Mouse (Mus musculus) hindbrain, postnatal 0 days (tissue): ENCODE results near the gene Afmid. TPM values are rescaled to one million over a fixed set of nuclear protein-coding genes. Genes with fewer than 3 reads are reported as not detected.
"Not testable (repeated sequence)": the region's sequence is repeated elsewhere in the genome, so short reads cannot be mapped to it uniquely, and the experiment has no call there.

ENCODE experiments used
- ATAC-seq: fragments of 200-750 bp; cut with Nextera tagmentation; 2 replicates; pipeline ENCODE4 v1.8.0; 2017; ENCODE audit warnings: mild to moderate bottlenecking, moderate TSS enrichment, moderate library complexity
- DNase-seq: peaks from one replicate; pipeline ENCODE4 v3.0.0-alpha.2; 2015; ENCODE audit warnings: low spot score
- H3K27ac ChIP-seq: fragments of 300-500 bp; sonication (generic); 2 replicates; pipeline ENCODE4 v1.5.1; 2014; ENCODE audit warnings: mild to moderate bottlenecking
- H3K27me3 ChIP-seq: fragments of 300-500 bp; sonication (generic); 2 replicates; pipeline ENCODE4 v1.6.1; 2014; ENCODE audit warnings: low read length, mixed read lengths; ENCODE audit not compliant: insufficient read depth
- H3K36me3 ChIP-seq: fragments of 300-500 bp; sonication (generic); 2 replicates; pipeline ENCODE4 v1.6.1; 2014; ENCODE audit warnings: low read length, mixed read lengths; ENCODE audit not compliant: insufficient read depth
- H3K4me1 ChIP-seq: fragments of 300-500 bp; sonication (generic); 2 replicates; pipeline ENCODE4 v1.6.1; 2014; ENCODE audit warnings: antibody characterized with exemption, low read length, mixed read lengths; ENCODE audit not compliant: insufficient read depth
- H3K4me2 ChIP-seq: fragments of 300-500 bp; sonication (generic); 2 replicates; pipeline ENCODE4 v1.6.1; 2014; ENCODE audit warnings: low read depth, mild to moderate bottlenecking, low read length, moderate library complexity, mixed read lengths
- H3K4me3 ChIP-seq: fragments of 300-500 bp; sonication (generic); 2 replicates; pipeline ENCODE4 v1.5.1; 2014; ENCODE audit warnings: low read length
- H3K9ac ChIP-seq: fragments of 300-500 bp; sonication (generic); replicated peaks from 2 replicates; pipeline ENCODE4 v1.6.1; 2014; ENCODE audit warnings: mild to moderate bottlenecking, low read length, moderate library complexity, mixed read lengths
- H3K9me3 ChIP-seq: fragments of 300-500 bp; sonication (generic); 2 replicates; pipeline ENCODE4 v1.6.1; 2016; ENCODE audit warnings: low read length, mixed read lengths
- CTCF ChIP-seq: IDR thresholded peaks from 2 replicates; pipeline ENCODE4 v1.5.1; 2016; ENCODE audit warnings: antibody characterized with exemption, control low read depth, low read depth
- WGBS: fragments of 180-500 bp; shearing (Covaris S2); extraction: QIAGEN DNeasy Blood & Tissue Kit; methylation state at CpG from one replicate; pipeline ENCODE4 v1.1.7; 2014; 5-methylcytosine and 5-hydroxymethylcytosine counted together
- polyA plus RNA-seq: library from polyadenylated mRNA; unstranded; fragments of >200 nt; fragmentation: Nextera tagmentation; extraction: Ambion mirVana; gene quantifications from 2 replicates; pipeline ENCODE4 v1.2.1, GENCODE M21; 2015
- total RNA-seq: library from RNA; depleted of rRNA; stranded (reverse); fragments of >200 nt; gene quantifications from 2 replicates; pipeline ENCODE4 v1.2.3, GENCODE M21; 2014

The Afmid gene
- total and polyA plus RNA-seq, 2 experiments from 2014 or later, result 4.8 to 7.9 TPM

DNA sequence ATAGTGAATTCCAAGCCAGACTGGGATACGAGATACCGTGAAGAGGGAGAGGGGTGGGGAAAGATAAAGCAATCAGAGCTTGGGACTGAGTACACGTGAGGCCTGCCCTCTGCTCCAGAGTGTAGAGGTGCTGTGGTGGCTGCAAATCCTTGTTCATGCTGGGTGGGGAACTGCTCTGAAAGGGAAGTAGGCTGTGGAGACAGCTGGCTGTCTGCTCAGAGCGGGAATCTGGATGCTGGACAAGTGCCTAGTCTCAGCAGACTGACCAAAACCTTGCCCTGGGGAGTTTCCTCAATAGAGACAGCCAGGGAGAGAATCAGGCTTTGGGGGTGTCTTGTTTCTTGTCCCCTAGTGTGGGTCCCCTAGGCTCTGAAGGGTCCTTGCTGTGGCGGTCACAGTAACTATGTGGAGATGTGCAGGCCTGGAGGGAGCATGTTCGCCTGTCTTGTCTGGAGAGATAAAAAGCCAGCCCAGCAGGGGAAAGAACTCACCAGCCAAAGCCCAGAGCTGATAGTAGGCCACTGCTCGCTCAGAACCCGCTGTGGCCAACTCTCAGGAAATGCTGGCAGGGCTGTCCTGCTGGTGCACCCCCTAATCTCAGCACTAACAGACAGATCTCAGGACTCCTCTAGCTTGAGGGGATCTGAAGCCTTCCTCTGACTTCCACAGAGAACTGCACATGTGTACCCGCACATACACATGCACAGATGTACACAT, 3.3 kb downstream of the Afmid start:
- Histone ChIP-seq H3K4me1 (peaks cover 14% of the 10 kb centered on the region), H3K9ac (no peak overlapping the region), H3K9me3 (no peaks in the 10 kb centered on the region), H3K27me3 (no peaks in the 10 kb centered on the region), H3K27ac (peak overlapping the region; percentile 64), H3K36me3 (no peaks in the 10 kb centered on the region), H3K4me2 (no peak overlapping the region), H3K4me3 (no peak overlapping the region)
- no peak for TF ChIP-seq CTCF
- ATAC-seq (no peak), DNase-seq (peak; percentile 65)
- WGBS, result 42% methylated on average over 9 of the region's 9 CpGs

DNA sequence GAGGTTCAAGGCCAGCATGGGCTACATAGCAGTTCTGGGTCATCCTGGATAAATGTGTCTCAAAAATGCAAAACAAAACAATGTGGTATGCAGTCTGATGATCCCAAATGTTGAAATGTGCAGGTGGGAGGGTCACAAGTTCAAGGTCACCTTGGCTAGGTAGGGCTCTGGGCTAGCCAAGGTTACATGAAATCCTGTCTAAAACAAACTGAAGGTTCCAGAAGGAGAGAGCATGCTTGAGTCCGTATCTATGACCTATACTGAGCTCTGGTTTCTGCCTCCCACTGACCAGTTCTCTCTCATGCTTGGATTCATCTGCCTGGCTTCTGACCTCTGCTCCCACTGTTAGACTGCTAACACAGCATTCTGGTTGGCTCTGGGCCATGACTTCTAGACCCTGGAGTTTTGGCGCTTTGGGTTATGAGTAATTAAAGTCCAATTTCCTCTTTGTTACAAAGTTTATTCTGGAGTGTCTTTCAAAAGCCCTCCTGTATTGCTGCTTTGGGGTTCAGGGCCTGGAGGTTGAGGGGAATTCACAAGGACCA, 4.0 kb downstream of the Afmid start:
- WGBS, result 60% methylated on average over 2 of the region's 2 CpGs
- peak overlapping the region; percentile 64 for H3K27ac ChIP-seq
- no peak for TF ChIP-seq CTCF

DNA sequence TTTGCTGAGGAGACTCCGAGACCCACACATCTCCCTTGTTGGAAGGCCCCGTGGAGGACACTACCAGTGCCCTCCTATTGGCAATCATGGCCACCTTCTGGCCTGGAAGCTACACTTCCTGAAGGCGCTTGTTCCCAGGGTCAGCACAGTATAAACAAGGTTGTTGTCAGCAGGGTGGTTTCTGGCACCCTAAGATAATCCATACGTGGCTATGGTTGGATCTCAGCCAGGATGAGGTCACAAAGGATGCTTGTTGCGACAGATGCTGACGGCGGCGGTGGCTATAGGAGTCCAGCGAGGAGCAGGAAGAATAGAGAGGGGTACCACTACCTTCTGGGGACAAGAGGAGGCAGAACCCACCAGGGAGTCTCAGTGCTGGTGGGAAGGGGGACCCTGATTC, 4.7 kb downstream of the Afmid start:
- Histone ChIP-seq H3K4me1 (peaks cover 11% of the 10 kb centered on the region), H3K4me3 (no peak overlapping the region), H3K4me2 (no peak overlapping the region), H3K9ac (no peak overlapping the region), H3K36me3 (no peaks in the 10 kb centered on the region), H3K9me3 (no peaks in the 10 kb centered on the region), H3K27me3 (no peaks in the 10 kb centered on the region), H3K27ac (no peak overlapping the region)
- no peak for TF ChIP-seq CTCF
- ATAC-seq (no peak), DNase-seq (no peak)
- 59% methylated on average over 9 of the region's 9 CpGs for WGBS

More for the DNA sequence above, 4.0 kb downstream of the Afmid start:
- no peaks in the 10 kb centered on the region for H3K27me3 ChIP-seq
- no peak overlapping the region for H3K9ac ChIP-seq
- H3K4me1 ChIP-seq, result peaks cover 11% of the 10 kb centered on the region
- ATAC-seq, result no peak
- no peaks in the 10 kb centered on the region for H3K36me3 ChIP-seq
- H3K4me2 ChIP-seq, result no peak overlapping the region
- no peak for DNase-seq
- H3K9me3 ChIP-seq, result no peaks in the 10 kb centered on the region
- H3K4me3 ChIP-seq, result no peak overlapping the region

DNA sequence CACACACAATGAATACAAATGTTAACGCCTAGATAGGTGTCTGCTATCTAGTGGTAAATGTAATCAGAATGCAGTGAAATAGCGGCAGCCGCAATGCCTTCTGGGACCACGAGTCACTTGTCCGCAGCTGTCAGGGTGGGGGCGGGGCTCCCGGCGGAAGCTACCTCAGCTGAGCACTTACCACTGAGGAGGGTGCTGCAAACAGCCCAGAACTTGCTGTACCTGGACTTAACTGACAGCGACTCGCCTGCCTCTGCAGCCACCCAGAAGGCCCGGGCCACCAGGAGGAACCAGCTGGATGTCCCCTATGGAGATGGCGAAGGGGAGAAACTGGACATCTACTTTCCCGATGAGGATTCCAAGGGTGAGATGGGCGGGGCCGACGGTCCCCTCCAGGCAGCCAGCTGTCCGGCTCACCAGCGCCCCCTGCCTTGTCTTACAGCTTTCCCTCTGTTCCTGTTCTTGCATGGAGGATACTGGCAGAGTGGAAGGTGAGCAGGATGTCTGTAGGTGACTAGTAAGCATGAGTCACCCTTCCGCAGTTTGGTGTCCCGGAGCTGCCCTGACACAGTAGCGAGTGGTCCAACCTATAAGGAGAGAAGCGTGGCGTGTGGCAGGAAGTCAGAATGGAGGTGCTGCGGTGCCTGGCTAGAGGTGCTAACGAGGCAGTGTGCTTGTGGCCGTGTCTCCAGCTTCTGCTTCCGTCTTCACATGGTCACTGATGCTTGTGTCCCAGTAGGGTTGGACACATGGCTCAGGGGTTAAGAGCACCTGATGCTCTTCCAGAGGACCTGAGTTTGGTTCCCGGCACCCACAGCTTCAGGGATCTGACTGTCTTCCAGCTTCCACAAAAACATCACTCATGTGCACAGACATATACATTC, 6.6 kb downstream of the Afmid start:
- Histone ChIP-seq H3K9me3 (no peaks in the 10 kb centered on the region), H3K4me2 (peak overlapping the region; percentile 45), H3K4me3 (peak overlapping the region; percentile 21), H3K9ac (peak overlapping the region; percentile 34; the same call in 1 of the 2 replicates), H3K27me3 (no peaks in the 10 kb centered on the region), H3K36me3 (no peaks in the 10 kb centered on the region), H3K27ac (0 out of 2 replicates have a peak overlapping the region, but pooled peaks have one; percentile 22), H3K4me1 (peaks cover 7% of the 10 kb centered on the region; the same call in 1 of the 2 replicates)
- DNase-seq (peak; percentile 79), ATAC-seq (peak; percentile 78)
- 17% methylated on average over 28 of the region's 28 CpGs for WGBS
- TF ChIP-seq CTCF, result peak; percentile 79

DNA sequence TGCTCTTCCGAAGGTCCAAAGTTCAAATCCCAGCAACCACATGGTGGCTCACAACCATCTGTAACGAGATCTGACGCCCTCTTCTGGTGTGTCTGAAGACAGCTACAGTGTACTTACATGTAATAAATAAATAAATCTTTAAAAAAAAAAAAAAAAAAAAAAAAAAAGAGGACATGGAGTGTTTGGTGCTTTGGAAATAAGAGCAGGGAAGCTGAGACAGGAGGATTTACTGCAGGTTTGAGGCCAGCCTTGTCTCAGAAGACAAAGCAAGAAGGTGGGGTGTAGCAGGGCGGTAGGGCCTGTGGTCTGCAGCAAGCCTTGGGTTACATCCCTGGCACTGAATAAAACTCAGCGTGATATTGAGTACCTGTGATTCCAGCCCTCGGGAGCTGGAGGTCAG, 7.8 kb downstream of the Afmid start:
- not testable (repeated sequence) for H3K27me3 ChIP-seq, H3K36me3 ChIP-seq, H3K4me1 ChIP-seq, ATAC-seq, H3K4me3 ChIP-seq, H3K4me2 ChIP-seq, H3K9me3 ChIP-seq, H3K9ac ChIP-seq, DNase-seq, H3K27ac ChIP-seq
- WGBS, result 94% methylated on average over 4 of the region's 6 CpGs

DNA sequence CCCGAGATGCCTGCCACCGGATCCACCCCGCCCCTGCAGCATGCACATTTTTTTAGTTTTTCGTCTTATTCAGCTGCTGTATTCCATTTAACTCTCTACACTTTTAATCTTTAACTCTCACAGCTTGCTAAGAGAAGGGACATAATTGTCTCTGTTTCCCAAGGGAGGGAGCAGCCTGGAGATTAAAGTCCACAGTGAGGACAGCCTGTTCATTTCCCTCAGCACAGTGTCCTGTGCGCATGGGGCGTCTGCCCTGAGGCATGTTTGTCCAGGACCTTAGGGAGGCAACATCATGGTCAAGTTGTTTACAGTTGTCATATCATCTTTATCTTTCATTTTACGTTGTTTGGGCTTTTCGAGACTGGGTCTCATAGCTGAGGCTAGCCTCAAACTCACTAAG, 8.4 kb downstream of the Afmid start:
- ATAC-seq, result no peak
- no peak for TF ChIP-seq CTCF
- no peaks in the 10 kb centered on the region for H3K27me3 ChIP-seq
- no peak overlapping the region for H3K27ac ChIP-seq
- WGBS, result 92% methylated on average over 8 of the region's 8 CpGs
- H3K9ac ChIP-seq, result no peak overlapping the region
- no peaks in the 10 kb centered on the region for H3K9me3 ChIP-seq
- no peak overlapping the region for H3K4me3 ChIP-seq
- no peaks in the 10 kb centered on the region for H3K36me3 ChIP-seq
- H3K4me2 ChIP-seq, result no peak overlapping the region
- H3K4me1 ChIP-seq, result peaks cover 3% of the 10 kb centered on the region; the same call in 1 of the 2 replicates
- no peak for DNase-seq
